In the genomic region with DNA sequence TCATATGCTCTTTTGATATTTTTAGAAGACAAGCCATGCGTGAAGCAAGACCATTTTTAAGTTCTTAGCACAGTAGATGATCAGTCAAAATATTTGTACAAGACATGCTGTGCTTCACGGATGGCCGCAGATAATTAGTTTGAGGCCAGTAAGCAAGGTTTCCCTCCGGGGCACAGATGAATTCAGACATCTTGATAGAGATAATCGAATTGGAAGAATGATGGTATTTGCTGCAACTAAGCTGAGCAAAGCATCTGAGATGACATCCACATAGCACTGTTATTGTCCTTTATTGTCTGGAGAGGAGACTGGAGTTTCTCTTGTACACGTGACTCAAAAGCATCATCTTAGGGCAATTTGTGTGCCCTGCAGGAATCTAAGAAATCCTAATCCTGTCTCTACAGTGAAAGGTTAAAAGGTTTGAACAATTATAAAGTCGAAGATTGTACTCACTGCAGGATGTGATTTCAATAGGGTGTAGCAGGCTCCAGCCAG, we compare ENCODE assay signal across 13 mouse cellular contexts.
DNase-seq lines count a peak whose midpoint lies in the region; ATAC-seq and TF ChIP-seq lines count a peak whose summit lies in the region.
"Had no signal": no experiment of that assay in that cellular context is flagged by ENCODE, and none has a peak within 500 bp of the region (broad histone marks: within the 10 kb centered on the region; RNA-seq: fewer than 3 reads in every experiment).

No protein-coding gene starts in this region.

- no peak for DNase-seq in forebrain, embryonic 11.5 days (ENCODE audit: low spot score)
- DNase-seq in forebrain, postnatal 0 days: no peak
- DNase-seq in midbrain, embryonic 14.5 days: peak; percentile 26
- DNase-seq in hindbrain, embryonic 14.5 days (ENCODE audit: low spot score): no peak
- peak; percentile 67 for DNase-seq in retina, postnatal 1 day
- no peak for DNase-seq in left cerebral cortex, postnatal 10 days (ENCODE audit: extremely low spot score in 1 of 2, low spot score in 2 of 2)
- no peak for DNase-seq in ovary, postnatal 14 days (ENCODE audit: low spot score)
- DNase-seq: cerebellum, adult 9-11 months; heart, postnatal 4 days; lung, adult 18-20 months; right cerebral cortex, adult 18-20 months had no signal

- no peak overlapping the region for H3K9ac ChIP-seq in forebrain, embryonic 11.5 days (ENCODE audit: low read length)
- H3K9ac ChIP-seq in forebrain, postnatal 0 days: no peak overlapping the region
- no peak overlapping the region for H3K9ac ChIP-seq in midbrain, embryonic 14.5 days (replicated peaks; ENCODE audit: low read length)
- no peak overlapping the region for H3K9ac ChIP-seq in midbrain, embryonic 15.5 days
- no peak overlapping the region for H3K9ac ChIP-seq in hindbrain, embryonic 14.5 days

- H3K4me2 ChIP-seq in forebrain, embryonic 11.5 days (ENCODE audit: low read depth, low read length, severe bottlenecking): 0 out of 2 replicates have a peak overlapping the region, but pooled peaks have one; percentile 9
- H3K4me2 ChIP-seq in forebrain, postnatal 0 days (ENCODE audit: low read depth): no peak overlapping the region
- H3K4me2 ChIP-seq in midbrain, embryonic 14.5 days (ENCODE audit: low read length): no peak overlapping the region
- H3K4me2 ChIP-seq in midbrain, embryonic 15.5 days: no peak overlapping the region
- H3K4me2 ChIP-seq in hindbrain, embryonic 14.5 days (replicated peaks): peak overlapping the region; percentile 15; the same call in 1 of the 2 replicates

- H3K36me3 ChIP-seq in forebrain, embryonic 11.5 days (ENCODE audit: control insufficient read depth, insufficient read depth, low read length): no peaks in the 10 kb centered on the region
- H3K36me3 ChIP-seq in forebrain, postnatal 0 days (ENCODE audit: insufficient read depth): no peaks in the 10 kb centered on the region
- no peaks in the 10 kb centered on the region for H3K36me3 ChIP-seq in midbrain, embryonic 14.5 days (ENCODE audit: control insufficient read depth, insufficient read depth, low read length)
- no peaks in the 10 kb centered on the region for H3K36me3 ChIP-seq in midbrain, embryonic 15.5 days (replicated peaks)
- H3K36me3 ChIP-seq in hindbrain, embryonic 14.5 days (replicated peaks; ENCODE audit: control insufficient read depth, insufficient read depth): no peaks in the 10 kb centered on the region

- ATAC-seq in forebrain, embryonic 11.5 days (replicated peaks; ENCODE audit: low FRiP score): peak; percentile 24; the same call in 1 of the 2 replicates
- ATAC-seq in forebrain, postnatal 0 days: no peak
- no peak for ATAC-seq in midbrain, embryonic 14.5 days (ENCODE audit: low FRiP score, low TSS enrichment)
- ATAC-seq in midbrain, embryonic 15.5 days (replicated peaks): no peak
- peak; percentile 55; the same call in 1 of the 2 replicates for ATAC-seq in hindbrain, embryonic 14.5 days (ENCODE audit: low FRiP score)

- H3K27me3 ChIP-seq in forebrain, embryonic 11.5 days (ENCODE audit: control insufficient read depth, insufficient read depth, low read length): no peaks in the 10 kb centered on the region
- no peaks in the 10 kb centered on the region for H3K27me3 ChIP-seq in forebrain, postnatal 0 days (ENCODE audit: insufficient read depth, low read length)
- H3K27me3 ChIP-seq in midbrain, embryonic 14.5 days (ENCODE audit: control insufficient read depth, insufficient read depth, low read length): no peaks in the 10 kb centered on the region
- no peaks in the 10 kb centered on the region for H3K27me3 ChIP-seq in midbrain, embryonic 15.5 days (replicated peaks)
- H3K27me3 ChIP-seq in hindbrain, embryonic 14.5 days (ENCODE audit: control insufficient read depth, insufficient read depth, low read length): no peaks in the 10 kb centered on the region

- H3K27ac ChIP-seq in forebrain, embryonic 11.5 days (ENCODE audit: low read depth, low read length): no peak overlapping the region
- no peak overlapping the region for H3K27ac ChIP-seq in forebrain, postnatal 0 days (ENCODE audit: low read depth, low read length)
- no peak overlapping the region for H3K27ac ChIP-seq in midbrain, embryonic 14.5 days (replicated peaks; ENCODE audit: low read depth, low read length)
- H3K27ac ChIP-seq in midbrain, embryonic 15.5 days: no peak overlapping the region
- H3K27ac ChIP-seq in hindbrain, embryonic 14.5 days: peak overlapping the region; percentile 41; the same call in 1 of the 2 replicates
- H3K27ac ChIP-seq: left cerebral cortex, adult 2 months had no signal

- TF ChIP-seq CTCF in forebrain, postnatal 0 days (IDR thresholded peaks at IDR 0.05; ENCODE audit: low read depth): no peak

- intact Hi-C loops in left cerebral cortex, postnatal 10 days (cut with DNase I): no loop called here

- H3K4me3 ChIP-seq in forebrain, embryonic 11.5 days (ENCODE audit: low read depth, low read length): no peak overlapping the region
- no peak overlapping the region for H3K4me3 ChIP-seq in forebrain, postnatal 0 days (ENCODE audit: low read depth, low read length)
- H3K4me3 ChIP-seq in midbrain, embryonic 14.5 days (replicated peaks; ENCODE audit: low read depth, low read length): no peak overlapping the region
- no peak overlapping the region for H3K4me3 ChIP-seq in midbrain, embryonic 15.5 days
- no peak overlapping the region for H3K4me3 ChIP-seq in hindbrain, embryonic 14.5 days (replicated peaks; ENCODE audit: low read length)
- H3K4me3 ChIP-seq: left cerebral cortex, adult 2 months had no signal

- WGBS in forebrain, embryonic 11.5 days: 14% methylated on average over 7 of the region's 7 CpGs
- 11% methylated on average over 7 of the region's 7 CpGs for WGBS in forebrain, postnatal 0 days
- WGBS in midbrain, embryonic 14.5 days: 27% methylated on average over 7 of the region's 7 CpGs
- WGBS in midbrain, embryonic 15.5 days: 26% methylated on average over 7 of the region's 7 CpGs
- WGBS in hindbrain, embryonic 14.5 days: 26% methylated on average over 7 of the region's 7 CpGs

- H3K4me1 ChIP-seq in forebrain, embryonic 11.5 days (replicated peaks; ENCODE audit: control insufficient read depth, insufficient read depth, low read length): no peaks in the 10 kb centered on the region
- no peaks in the 10 kb centered on the region for H3K4me1 ChIP-seq in forebrain, postnatal 0 days (ENCODE audit: insufficient read depth)
- H3K4me1 ChIP-seq in midbrain, embryonic 14.5 days (ENCODE audit: control insufficient read depth, insufficient read depth, low read length): 0 out of 2 replicates have a peak, but pooled peaks cover 3% of the 10 kb centered on the region
- H3K4me1 ChIP-seq in midbrain, embryonic 15.5 days: no peaks in the 10 kb centered on the region
- no peaks in the 10 kb centered on the region for H3K4me1 ChIP-seq in hindbrain, embryonic 14.5 days (replicated peaks; ENCODE audit: control insufficient read depth, insufficient read depth, low read length)

- H3K9me3 ChIP-seq in forebrain, embryonic 11.5 days (ENCODE audit: control insufficient read depth, low read length): no peaks in the 10 kb centered on the region
- H3K9me3 ChIP-seq in forebrain, postnatal 0 days (ENCODE audit: low read length): no peaks in the 10 kb centered on the region
- no peaks in the 10 kb centered on the region for H3K9me3 ChIP-seq in midbrain, embryonic 14.5 days (ENCODE audit: control insufficient read depth, low read length)
- no peaks in the 10 kb centered on the region for H3K9me3 ChIP-seq in midbrain, embryonic 15.5 days
- H3K9me3 ChIP-seq in hindbrain, embryonic 14.5 days (ENCODE audit: control insufficient read depth, low read length): no peaks in the 10 kb centered on the region

Comparison
In these comparisons a context has a peak if more than half of its experiments do, and no peak if none do; other contexts are left out.
1. ATAC-seq: peak in forebrain, embryonic 11.5 days (single experiment) and hindbrain, embryonic 14.5 days (single experiment); none in forebrain, postnatal 0 days (single experiment), midbrain, embryonic 14.5 days (single experiment) and midbrain, embryonic 15.5 days (single experiment).
2. H3K4me2 ChIP-seq: peak in forebrain, embryonic 11.5 days (single experiment) and hindbrain, embryonic 14.5 days (single experiment); none in forebrain, postnatal 0 days (single experiment), midbrain, embryonic 14.5 days (single experiment) and midbrain, embryonic 15.5 days (single experiment).
3. DNase-seq: peak in midbrain, embryonic 14.5 days (single experiment) and retina, postnatal 1 day (single experiment); none in forebrain, embryonic 11.5 days (single experiment), forebrain, postnatal 0 days (single experiment), hindbrain, embryonic 14.5 days (single experiment), left cerebral cortex, postnatal 10 days (0 of 2) and ovary, postnatal 14 days (single experiment).